14 mouse cellular contexts compared by ENCODE assay signal in genomic region chr1:166818682-166819081, GRCm38 (mm10).
DNase-seq lines count a peak whose midpoint lies in the region; ATAC-seq lines count a peak whose summit lies in the region.
"Had no signal": no experiment of that assay in that cellular context is flagged by ENCODE, and none has a peak within 500 bp of the region (broad histone marks: within the 10 kb centered on the region; RNA-seq: fewer than 3 reads in every experiment).

No protein-coding gene starts in this region.

- H3K27me3 ChIP-seq in hindbrain, embryonic 14.5 days (ENCODE audit: control insufficient read depth, insufficient read depth, low read length): no peaks in the 10 kb centered on the region
- no peaks in the 10 kb centered on the region for H3K27me3 ChIP-seq in hindbrain, embryonic 11.5 days (ENCODE audit: control insufficient read depth, insufficient read depth, low read length)
- H3K27me3 ChIP-seq in liver, embryonic 12.5 days (replicated peaks): no peaks in the 10 kb centered on the region
- H3K27me3 ChIP-seq in kidney, embryonic 15.5 days: no peaks in the 10 kb centered on the region
- H3K27me3 ChIP-seq: forebrain, embryonic 15.5 days; limb, embryonic 13.5 days; Patski had no signal

- no peak for ATAC-seq in hindbrain, embryonic 14.5 days (ENCODE audit: low FRiP score)
- ATAC-seq in hindbrain, embryonic 11.5 days (ENCODE audit: low FRiP score): no peak
- no peak for ATAC-seq in liver, embryonic 12.5 days
- no peak for ATAC-seq in kidney, embryonic 15.5 days (replicated peaks; ENCODE audit: low FRiP score)
- ATAC-seq: forebrain, embryonic 15.5 days; intestine, embryonic 16.5 days; Patski had no signal

- no peaks in the 10 kb centered on the region for H3K36me3 ChIP-seq in hindbrain, embryonic 14.5 days (replicated peaks; ENCODE audit: control insufficient read depth, insufficient read depth)
- no peaks in the 10 kb centered on the region for H3K36me3 ChIP-seq in hindbrain, embryonic 11.5 days (ENCODE audit: control insufficient read depth, insufficient read depth, low read length)
- H3K36me3 ChIP-seq in liver, embryonic 12.5 days: no peaks in the 10 kb centered on the region
- no peaks in the 10 kb centered on the region for H3K36me3 ChIP-seq in kidney, embryonic 15.5 days
- H3K36me3 ChIP-seq: forebrain, embryonic 15.5 days; limb, embryonic 13.5 days had no signal

- peak overlapping the region; percentile 4; the same call in 1 of the 2 replicates for H3K27ac ChIP-seq in hindbrain, embryonic 14.5 days
- H3K27ac ChIP-seq in hindbrain, embryonic 11.5 days (ENCODE audit: low read depth, low read length): no peak overlapping the region
- 0 out of 2 replicates have a peak overlapping the region, but pooled peaks have one; percentile 41 for H3K27ac ChIP-seq in liver, embryonic 12.5 days
- no peak overlapping the region for H3K27ac ChIP-seq in kidney, embryonic 15.5 days
- H3K27ac ChIP-seq: forebrain, embryonic 15.5 days; limb, embryonic 13.5 days had no signal

- no peaks in the 10 kb centered on the region for H3K4me1 ChIP-seq in hindbrain, embryonic 14.5 days (replicated peaks; ENCODE audit: control insufficient read depth, insufficient read depth, low read length)
- H3K4me1 ChIP-seq in hindbrain, embryonic 11.5 days (replicated peaks; ENCODE audit: control insufficient read depth, insufficient read depth, low read length): no peaks in the 10 kb centered on the region
- peaks cover 19% of the 10 kb centered on the region for H3K4me1 ChIP-seq in liver, embryonic 12.5 days
- H3K4me1 ChIP-seq in kidney, embryonic 15.5 days: no peaks in the 10 kb centered on the region
- H3K4me1 ChIP-seq: forebrain, embryonic 15.5 days; limb, embryonic 13.5 days had no signal

- no peak overlapping the region for H3K4me3 ChIP-seq in hindbrain, embryonic 14.5 days (replicated peaks; ENCODE audit: low read length)
- H3K4me3 ChIP-seq in hindbrain, embryonic 11.5 days (ENCODE audit: low read depth, low read length): no peak overlapping the region
- H3K4me3 ChIP-seq in liver, embryonic 12.5 days: no peak overlapping the region
- H3K4me3 ChIP-seq in kidney, embryonic 15.5 days (replicated peaks): no peak overlapping the region
- H3K4me3 ChIP-seq: forebrain, embryonic 15.5 days; limb, embryonic 13.5 days had no signal

- H3K9ac ChIP-seq in hindbrain, embryonic 14.5 days: no peak overlapping the region
- H3K9ac ChIP-seq in hindbrain, embryonic 11.5 days (ENCODE audit: low read depth, low read length): no peak overlapping the region
- no peak overlapping the region for H3K9ac ChIP-seq in liver, embryonic 12.5 days
- no peak overlapping the region for H3K9ac ChIP-seq in kidney, embryonic 15.5 days
- H3K9ac ChIP-seq: forebrain, embryonic 15.5 days; limb, embryonic 13.5 days had no signal

- no peak overlapping the region for H3K4me2 ChIP-seq in hindbrain, embryonic 14.5 days (replicated peaks)
- no peak overlapping the region for H3K4me2 ChIP-seq in hindbrain, embryonic 11.5 days (replicated peaks; ENCODE audit: low read depth, low read length)
- H3K4me2 ChIP-seq in liver, embryonic 12.5 days: no peak overlapping the region
- no peak overlapping the region for H3K4me2 ChIP-seq in kidney, embryonic 15.5 days
- H3K4me2 ChIP-seq: forebrain, embryonic 15.5 days; limb, embryonic 13.5 days had no signal

- DNase-seq in hindbrain, embryonic 14.5 days (ENCODE audit: low spot score): no peak
- no peak for DNase-seq in hindbrain, embryonic 11.5 days (ENCODE audit: low spot score)
- DNase-seq in T-cell, adult 2 months (ENCODE audit: low spot score): peak; percentile 8
- peak; percentile 22 for DNase-seq in thymus, postnatal 0 days (ENCODE audit: low spot score)
- no peak for DNase-seq in urinary bladder, postnatal 14 days (ENCODE audit: low spot score)
- DNase-seq in spleen, postnatal 14 days (ENCODE audit: low spot score in 2 of 2): no peak
- DNase-seq: adrenal gland, adult 2 months; gastrocnemius, postnatal 25 days had no signal

- H3K9me3 ChIP-seq in hindbrain, embryonic 14.5 days (ENCODE audit: control insufficient read depth, low read length): no peaks in the 10 kb centered on the region
- no peaks in the 10 kb centered on the region for H3K9me3 ChIP-seq in hindbrain, embryonic 11.5 days (ENCODE audit: control insufficient read depth, low read length)
- H3K9me3 ChIP-seq in liver, embryonic 12.5 days (replicated peaks): no peaks in the 10 kb centered on the region
- H3K9me3 ChIP-seq in kidney, embryonic 15.5 days (replicated peaks): no peaks in the 10 kb centered on the region
- H3K9me3 ChIP-seq: forebrain, embryonic 15.5 days; limb, embryonic 13.5 days had no signal

- 81% methylated on average over 5 of the region's 5 CpGs for WGBS in hindbrain, embryonic 14.5 days
- 85% methylated on average over 5 of the region's 5 CpGs for WGBS in hindbrain, embryonic 11.5 days
- WGBS in liver, embryonic 12.5 days (ENCODE audit: insufficient replicate concordance): 41% methylated on average over 5 of the region's 5 CpGs
- 69% methylated on average over 5 of the region's 5 CpGs for WGBS in kidney, embryonic 15.5 days

Comparison
In these comparisons a context has a peak if more than half of its experiments do, and no peak if none do; other contexts are left out.
1. H3K27ac ChIP-seq: peak in hindbrain, embryonic 14.5 days (single experiment) and liver, embryonic 12.5 days (single experiment); none in hindbrain, embryonic 11.5 days (single experiment) and kidney, embryonic 15.5 days (single experiment).
2. DNase-seq: peak in T-cell, adult 2 months (single experiment) and thymus, postnatal 0 days (single experiment); none in hindbrain, embryonic 14.5 days (single experiment), hindbrain, embryonic 11.5 days (single experiment), urinary bladder, postnatal 14 days (single experiment) and spleen, postnatal 14 days (0 of 2).